Mouse (Mus musculus) cortical plate, adult 2 months (tissue): ENCODE measurements around the gene Cxcr5.

Source experiments
- CTCF ChIP-seq: fragments of 200-500 bp; IDR thresholded peaks from 2 replicates; pipeline ENCODE4 v1.5.1; 2011; ENCODE audit warnings: mild to moderate bottlenecking, control low read depth, low read length; ENCODE audit not compliant: insufficient read depth; ENCODE audit errors: extremely low read depth
- POLR2A ChIP-seq: fragments of 200-500 bp; IDR thresholded peaks from 2 replicates; pipeline ENCODE4 v1.6.1; 2011; ENCODE audit warnings: mild to moderate bottlenecking, low read length, control low read depth; ENCODE audit not compliant: insufficient read depth; ENCODE audit errors: extremely low read depth

DNA sequence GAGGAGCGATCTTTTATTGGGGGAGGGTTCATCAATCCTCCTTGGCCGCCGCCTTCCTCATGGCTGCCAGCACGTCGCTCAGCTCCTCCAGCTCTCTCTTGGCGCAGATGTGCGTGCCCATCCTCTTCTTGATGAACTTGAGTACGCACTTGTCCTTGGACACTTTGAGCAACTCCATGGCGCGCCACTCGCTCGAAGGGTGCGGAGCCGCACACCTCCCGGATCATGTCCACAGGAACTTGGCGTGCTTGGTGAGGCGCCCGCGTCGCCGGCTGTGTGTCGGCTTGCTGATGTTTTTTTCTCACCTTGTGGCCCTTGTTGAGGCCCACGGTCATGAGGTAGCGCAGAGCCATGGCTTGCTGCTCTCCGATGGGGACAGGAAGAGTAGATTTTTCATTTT is 48.7 kb upstream of the Cxcr5 start:
- no peak for TF ChIP-seq CTCF
- no peak for TF ChIP-seq POLR2A
